Comparison of ENCODE assay signal across 13 mouse cellular contexts in the genomic region with DNA sequence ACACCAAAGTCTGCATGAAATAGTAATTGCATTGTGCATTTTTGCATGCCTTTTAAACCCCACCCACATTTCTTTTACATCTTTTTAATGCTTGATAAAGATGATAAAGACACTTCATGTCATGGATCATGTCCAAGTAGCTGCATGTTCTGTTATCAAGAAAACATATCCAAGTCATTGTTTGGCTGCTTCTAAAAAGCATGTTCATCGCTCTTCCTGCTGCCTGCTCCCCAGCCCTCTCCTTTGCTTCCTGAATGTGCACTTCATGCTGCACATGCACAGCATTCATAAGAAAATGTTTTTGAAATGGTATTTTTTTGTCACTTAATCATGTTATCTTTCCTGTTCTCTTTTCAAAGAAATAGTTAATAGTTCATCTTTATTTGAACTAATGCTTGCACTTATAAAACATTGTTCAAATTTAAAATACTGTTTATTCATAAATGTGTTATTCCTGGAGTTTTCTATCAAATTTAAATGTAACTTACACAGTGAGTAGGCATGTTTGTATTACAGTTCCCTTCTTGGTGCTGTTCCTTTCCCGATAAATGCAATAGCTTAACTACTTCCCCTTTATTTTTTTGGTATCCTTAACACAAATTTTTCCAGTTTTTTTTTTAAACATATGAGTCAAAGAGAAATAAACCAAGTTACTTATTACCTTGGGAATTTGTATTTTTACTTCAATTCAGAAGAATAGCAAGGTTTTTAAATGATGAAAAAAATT. TPM values are rescaled to one million over a fixed set of nuclear protein-coding genes. Genes with fewer than 3 reads are reported as not detected.
"Had no signal": no experiment of that assay in that cellular context is flagged by ENCODE, and none has a peak within 500 bp of the region (broad histone marks: within the 10 kb centered on the region; RNA-seq: fewer than 3 reads in every experiment).

No protein-coding gene starts in this region.

- H3K9me3 ChIP-seq: limb, embryonic 15.5 days; midbrain, embryonic 15.5 days; neural tube, embryonic 12.5 days had no signal

- H3K27ac ChIP-seq: limb, embryonic 15.5 days; macrophage; midbrain, embryonic 15.5 days; neural tube, embryonic 12.5 days; stomach, postnatal 0 days had no signal

- ATAC-seq: intestine, postnatal 0 days; midbrain, embryonic 15.5 days had no signal

- H3K27me3 ChIP-seq: limb, embryonic 15.5 days; midbrain, embryonic 15.5 days; neural tube, embryonic 12.5 days had no signal

- H3K9ac ChIP-seq: limb, embryonic 15.5 days; lung, embryonic 14.5 days; midbrain, embryonic 15.5 days; neural tube, embryonic 12.5 days had no signal

- H3K4me3 ChIP-seq: limb, embryonic 15.5 days; midbrain, embryonic 15.5 days; neural tube, embryonic 12.5 days had no signal

- H3K4me2 ChIP-seq: limb, embryonic 15.5 days; lung, embryonic 14.5 days; midbrain, embryonic 15.5 days; neural tube, embryonic 12.5 days had no signal

- H3K4me1 ChIP-seq: limb, embryonic 15.5 days; midbrain, embryonic 15.5 days; neural tube, embryonic 12.5 days had no signal

- DNase-seq: kidney, adult 8-10 months; kidney, postnatal 25 days; layer of hippocampus, adult 9-11 months; layer of hippocampus, postnatal 36 days; lung, embryonic 14.5 days; lung, postnatal 14 days; thymus, postnatal 14 days had no signal

RNA-seq across cellular contexts. Expression of a gene that starts 42.7 kb away (rescaled TPM):
- polyA plus RNA-seq: intestine, postnatal 0 days; stomach, postnatal 0 days had no signal
